Mouse (Mus musculus) liver, embryonic 14.5 days (tissue): Measurements from ENCODE around the gene Zfp101. TPM values are rescaled to one million over a fixed set of nuclear protein-coding genes. Genes with fewer than 3 reads are reported as not detected.
A peak's percentile ranks its signal among the peaks of the same experiment; 100 is the strongest.

Experiments used
- ATAC-seq: fragments of 200-750 bp; cut with Nextera tagmentation; 2 replicates; pipeline ENCODE4 v1.8.0; 2017; ENCODE audit warnings: moderate number of reproducible peaks, mild to moderate bottlenecking, moderate library complexity; ENCODE audit not compliant: insufficient read depth
- DNase-seq, 3 experiments: peaks; one replicate each; pipeline ENCODE4 v3.0.0-alpha.2; 2012 to 2013; ENCODE audit warnings: low read depth in 3 of 3, low spot score in 3 of 3
- H3K27ac ChIP-seq: fragments of 300-500 bp; sonication (generic); 2 replicates; pipeline ENCODE4 v1.5.1; 2014; ENCODE audit warnings: moderate library complexity, mild to moderate bottlenecking, control low read depth, inconsistent platforms
- H3K27me3 ChIP-seq: fragments of 300-500 bp; sonication (generic); 2 replicates; pipeline ENCODE4 v1.6.1; 2014; ENCODE audit warnings: mild to moderate bottlenecking, low read length, moderate library complexity; ENCODE audit not compliant: control insufficient read depth, insufficient read depth
- H3K36me3 ChIP-seq: fragments of 300-500 bp; sonication (generic); replicated peaks from 2 replicates; pipeline ENCODE4 v1.6.1; 2014; ENCODE audit warnings: low read depth; ENCODE audit not compliant: control insufficient read depth, insufficient read depth
- H3K4me1 ChIP-seq, 2 experiments: fragments of 200-500 bp in 1 of 2; fragments of 300-500 bp in 1 of 2; sonication (generic) in 1 of 2; replicated peaks; 2 replicates each; pipeline ENCODE4 v1.6.1; 2012 to 2014; ENCODE audit warnings: antibody characterized with exemption in 1 of 2, inconsistent platforms in 1 of 2, low read length in 1 of 2; ENCODE audit not compliant: control insufficient read depth in 2 of 2, insufficient read depth in 2 of 2
- H3K4me2 ChIP-seq: fragments of 300-500 bp; sonication (generic); 2 replicates; pipeline ENCODE4 v1.6.1; 2014; ENCODE audit warnings: low read depth, mild to moderate bottlenecking, control low read depth, moderate library complexity
- H3K4me3 ChIP-seq, 2 experiments: fragments of 200-500 bp in 1 of 2; fragments of 300-500 bp in 1 of 2; sonication (generic) in 1 of 2; 2 replicates each; pipeline ENCODE4 v1.5.1; 2012 to 2014; ENCODE audit warnings: low read depth in 2 of 2, low read length in 2 of 2, mild to moderate bottlenecking in 2 of 2, control low read depth in 1 of 2, inconsistent platforms in 1 of 2, moderate library complexity in 1 of 2; ENCODE audit not compliant: insufficient read depth in 1 of 2
- H3K9ac ChIP-seq: fragments of 300-500 bp; sonication (generic); replicated peaks from 2 replicates; pipeline ENCODE4 v1.6.1; 2014; ENCODE audit warnings: mild to moderate bottlenecking, control low read depth, moderate library complexity
- H3K9me3 ChIP-seq: fragments of 300-500 bp; sonication (generic); 2 replicates; pipeline ENCODE4 v1.6.1; 2016; ENCODE audit warnings: low read length, mixed read lengths; ENCODE audit not compliant: control insufficient read depth
- CTCF ChIP-seq: IDR thresholded peaks from 2 replicates; pipeline ENCODE4 v1.5.1; 2016; ENCODE audit warnings: antibody characterized with exemption, low read depth, control low read depth
- EP300 ChIP-seq: IDR thresholded peaks from 2 replicates; pipeline ENCODE4 v1.6.1; 2016; ENCODE audit warnings: antibody characterized with exemption, low read depth
- WGBS: fragments of 180-500 bp; shearing (Covaris S2); extraction: QIAGEN DNeasy Blood & Tissue Kit; methylation state at CpG from one replicate; pipeline ENCODE4 v1.1.7; 2014; ENCODE audit not compliant: insufficient replicate concordance; 5-methylcytosine and 5-hydroxymethylcytosine counted together
- polyA plus RNA-seq, 2 experiments: library from polyadenylated mRNA; depleted of rRNA in 1 of 2; stranded (reverse) in 1 of 2; unstranded in 1 of 2; fragments of >200 nt; fragmentation: Nextera tagmentation in 1 of 2; extraction: Ambion mirVana in 1 of 2; gene quantifications; 2 replicates each; pipeline versions ENCODE4 v1.2.1 to v1.2.3; 2012 to 2014

The Zfp101 gene
- polyA plus RNA-seq, 2 experiments: 6.2 to 9.8 TPM

DNA sequence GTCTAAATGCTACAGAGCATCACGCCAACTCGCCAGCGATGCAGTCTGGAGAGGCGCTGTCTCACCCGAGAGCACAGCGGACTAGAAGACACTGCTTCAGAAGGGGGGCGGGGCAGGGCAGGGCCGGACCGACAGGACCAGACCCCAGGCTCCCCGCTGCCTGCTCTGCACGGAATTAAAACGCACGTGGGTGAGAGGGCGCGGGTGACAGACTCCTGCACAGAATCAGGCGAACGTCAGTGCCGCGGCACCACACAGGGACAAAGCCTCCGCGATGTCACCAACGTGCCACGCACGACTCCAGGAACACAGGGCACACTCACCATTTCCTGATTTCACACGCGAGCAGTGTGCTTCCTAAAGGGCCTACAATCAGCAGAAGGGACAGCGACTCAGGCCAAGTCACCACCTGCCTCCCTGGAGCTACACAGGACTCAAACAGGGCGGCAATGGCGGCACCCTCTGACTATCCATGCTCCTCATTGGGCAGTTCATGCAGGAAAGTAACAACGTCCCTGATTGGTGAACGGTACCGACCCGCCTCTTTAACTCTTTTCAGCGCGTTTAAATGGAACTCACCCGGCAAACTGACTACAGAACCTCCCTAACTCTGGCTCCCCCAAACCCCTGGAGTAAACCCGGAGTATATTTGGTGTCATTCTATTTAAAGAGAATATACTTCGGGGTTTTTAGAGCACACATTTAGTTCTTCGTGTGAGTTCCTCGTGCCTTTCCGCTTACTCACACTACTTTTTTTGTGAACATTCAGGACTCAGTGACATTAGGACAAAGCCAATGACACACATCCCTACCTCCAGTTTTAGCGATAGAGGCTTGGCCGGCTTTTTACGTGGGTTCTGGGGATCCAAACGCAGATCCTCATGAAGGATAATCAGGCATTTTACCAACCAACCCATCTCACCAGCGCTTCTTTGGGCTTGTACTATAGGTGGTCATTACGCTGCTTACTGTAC lies 35.7 kb downstream of the Zfp101 start, which contains the start of gene Zfp81:
Zfp81 (minus strand) TSS at position 468 of the 974 bp plus-strand sequence.
- no peaks in the 10 kb centered on the region for H3K27me3 ChIP-seq
- peak within 1 kb of the TSS; percentile 60 for H3K27ac ChIP-seq
- H3K36me3 ChIP-seq: no peaks in the 10 kb centered on the region
- peak within 1 kb of the TSS; percentile 83 to 84 for H3K4me3 ChIP-seq
- H3K9ac ChIP-seq: peak within 1 kb of the TSS; percentile 84
- 5% methylated on average over 47 of the region's 47 CpGs for WGBS
- peak within 1 kb of the TSS; percentile 84 for H3K4me2 ChIP-seq
- H3K4me1 ChIP-seq: peaks cover 2 to 7% of the 10 kb centered on the region in 2 experiments; a peak in 3 of 4 replicates
- ATAC-seq (peak; percentile 100), DNase-seq (peak; percentile 78 to 81 (median 80))
- TF ChIP-seq EP300: no peak
- peak; percentile 38; the same call in 1 of the 2 replicates for TF ChIP-seq CTCF
- H3K9me3 ChIP-seq: no peaks in the 10 kb centered on the region

DNA sequence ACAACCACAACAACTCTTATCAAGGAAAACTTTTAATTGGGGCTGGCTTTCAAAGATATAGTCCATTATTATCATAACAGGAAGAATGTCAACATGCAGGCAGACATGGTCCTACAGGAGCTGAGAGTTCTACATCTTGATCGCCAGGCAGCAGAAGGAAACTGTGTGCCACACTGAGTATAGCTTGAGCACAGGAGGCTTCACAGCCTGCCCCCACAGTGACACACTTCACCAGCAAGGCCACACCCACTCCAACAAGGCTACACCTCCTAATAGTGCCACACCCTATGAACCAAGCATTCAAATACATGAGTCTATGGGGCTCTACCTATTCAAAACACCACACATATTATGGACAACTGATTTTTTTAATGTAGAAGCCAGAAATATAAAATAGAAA lies 41.5 kb downstream of the Zfp101 start:
- ATAC-seq (no peak), DNase-seq (no peak)
- TF ChIP-seq EP300: no peak
- no peak for TF ChIP-seq CTCF
- Histone ChIP-seq H3K9me3 (no peaks in the 10 kb centered on the region; the same call in 1 of the 2 replicates), H3K4me1 (peaks cover 2 to 4% of the 10 kb centered on the region in 2 experiments; a peak in 3 of 4 replicates), H3K36me3 (no peaks in the 10 kb centered on the region), H3K27ac (no peak overlapping the region), H3K4me2 (no peak overlapping the region), H3K4me3 (no peak overlapping the region), H3K9ac (no peak overlapping the region), H3K27me3 (no peaks in the 10 kb centered on the region)
- WGBS: 55% methylated on average over 1 of the region's 1 CpGs

Other genes starting within 250 kb of the Zfp101 start
- not detected in 2 replicates for gene Olfr55, start 226.2 kb downstream of the Zfp101 start, polyA plus RNA-seq (2012; rRNA removed)
- not detected in 2 replicates for gene Olfr55, start 226.2 kb downstream of the Zfp101 start, polyA plus RNA-seq (2014; fragmentation: Nextera tagmentation; extraction: Ambion mirVana)
- not detected in 2 replicates for gene Olfr239, start 203.3 kb downstream of the Zfp101 start, polyA plus RNA-seq (2012; rRNA removed)
- gene Olfr239, start 203.3 kb downstream of the Zfp101 start, polyA plus RNA-seq (2014; fragmentation: Nextera tagmentation; extraction: Ambion mirVana): not detected in 2 replicates
- 0.01 and 0.03 TPM in 2 replicates for gene Olfr1564, start 173.0 kb downstream of the Zfp101 start, polyA plus RNA-seq (2012; rRNA removed)
- gene Olfr1564, start 173.0 kb downstream of the Zfp101 start, polyA plus RNA-seq (2014; fragmentation: Nextera tagmentation; extraction: Ambion mirVana): not detected in 2 replicates
- 0.97 and 1.8 TPM in 2 replicates for gene Zfp955a, start 139.5 kb downstream of the Zfp101 start, polyA plus RNA-seq (2012; rRNA removed)
- 4.4 TPM in 2 replicates for gene Zfp955a, start 139.5 kb downstream of the Zfp101 start, polyA plus RNA-seq (2014; fragmentation: Nextera tagmentation; extraction: Ambion mirVana)
- not detected in 2 replicates for gene Olfr63, start 130.0 kb downstream of the Zfp101 start, polyA plus RNA-seq (2012; rRNA removed)
- gene Olfr63, start 130.0 kb downstream of the Zfp101 start, polyA plus RNA-seq (2014; fragmentation: Nextera tagmentation; extraction: Ambion mirVana): not detected in 2 replicates
- gene Zfp955b, start 105.1 kb downstream of the Zfp101 start, polyA plus RNA-seq (2012; rRNA removed): 0.86 and 1.5 TPM in 2 replicates
- 1.4 and 1.6 TPM in 2 replicates for gene Zfp955b, start 105.1 kb downstream of the Zfp101 start, polyA plus RNA-seq (2014; fragmentation: Nextera tagmentation; extraction: Ambion mirVana)
- 1.3 and 1.8 TPM in 2 replicates for gene Zfp81, start 35.8 kb downstream of the Zfp101 start, polyA plus RNA-seq (2012; rRNA removed)
- 3.1 and 4.4 TPM in 2 replicates for gene Zfp81, start 35.8 kb downstream of the Zfp101 start, polyA plus RNA-seq (2014; fragmentation: Nextera tagmentation; extraction: Ambion mirVana)
- gene Actl9, start 38.3 kb upstream of the Zfp101 start, polyA plus RNA-seq (2012; rRNA removed): 0.02 and 0.04 TPM in 2 replicates
- gene Actl9, start 38.3 kb upstream of the Zfp101 start, polyA plus RNA-seq (2014; fragmentation: Nextera tagmentation; extraction: Ambion mirVana): not detected in 2 replicates
- 7.3 and 8.6 TPM in 2 replicates for gene Adamts10, start 129.6 kb upstream of the Zfp101 start, polyA plus RNA-seq (2012; rRNA removed)
- 3.6 and 4.3 TPM in 2 replicates for gene Adamts10, start 129.6 kb upstream of the Zfp101 start, polyA plus RNA-seq (2014; fragmentation: Nextera tagmentation; extraction: Ambion mirVana)
- gene Myo1f, start 161.1 kb upstream of the Zfp101 start, polyA plus RNA-seq (2012; rRNA removed): 3.2 and 4.5 TPM in 2 replicates
- gene Myo1f, start 161.1 kb upstream of the Zfp101 start, polyA plus RNA-seq (2014; fragmentation: Nextera tagmentation; extraction: Ambion mirVana): 4.7 and 5.9 TPM in 2 replicates
- gene Zfp414, start 234.4 kb upstream of the Zfp101 start, polyA plus RNA-seq (2012; rRNA removed): 22.7 and 28.9 TPM in 2 replicates
- gene Zfp414, start 234.4 kb upstream of the Zfp101 start, polyA plus RNA-seq (2014; fragmentation: Nextera tagmentation; extraction: Ambion mirVana): 24.6 and 26.5 TPM in 2 replicates
- gene Pram1, start 243.4 kb upstream of the Zfp101 start, polyA plus RNA-seq (2012; rRNA removed): 1.1 and 1.6 TPM in 2 replicates
- gene Pram1, start 243.4 kb upstream of the Zfp101 start, polyA plus RNA-seq (2014; fragmentation: Nextera tagmentation; extraction: Ambion mirVana): 1.6 and 2.8 TPM in 2 replicates